Mouse (Mus musculus) layer of hippocampus, postnatal 14 days (tissue): ENCODE data around the gene Gnaq. TPM values are rescaled to one million over a fixed set of nuclear protein-coding genes. Genes with fewer than 3 reads are reported as not detected.

ENCODE experiments used
- DNase-seq, 2 experiments: peaks; one replicate each; pipeline ENCODE4 v3.0.0; 2021 to 2022; ENCODE audit warnings: low spot score in 2 of 2, mixed read lengths in 1 of 2
- total RNA-seq, 2 experiments: library from RNA; stranded (reverse); gene quantifications; 2 replicates each; pipeline ENCODE4 v1.2.3; 2021

Gnaq gene
- total RNA-seq, 2 experiments from 2014 or later = 206 TPM

GRCm38 (mm10) chr19:16189066-16189765 lies 56.6 kb downstream of the Gnaq start:
- no peak for DNase-seq

- peak in 1 of 2 experiments; percentile 36 for DNase-seq
These were observed 65.5 kb downstream of the Gnaq start for GRCm38 (mm10) chr19:16198162-16198561.

GRCm38 (mm10) chr19:16201356-16201755 lies 68.7 kb downstream of the Gnaq start:
- DNase-seq = no peak

GRCm38 (mm10) chr19:16204776-16205680 lies 72.4 kb downstream of the Gnaq start:
- no peak for DNase-seq

- no peak for DNase-seq
These were observed 77.0 kb downstream of the Gnaq start for GRCm38 (mm10) chr19:16209616-16210015.

GRCm38 (mm10) chr19:16214946-16215345 lies 82.3 kb downstream of the Gnaq start:
- DNase-seq = no peak

GRCm38 (mm10) chr19:16215430-16216016 lies 82.9 kb downstream of the Gnaq start:
- DNase-seq = no peak

GRCm38 (mm10) chr19:16219978-16220377 lies 87.3 kb downstream of the Gnaq start:
- no peak for DNase-seq

- DNase-seq = no peak
These were observed 89.9 kb downstream of the Gnaq start for GRCm38 (mm10) chr19:16222526-16222925.

- no peak for DNase-seq
These were observed 90.5 kb downstream of the Gnaq start for GRCm38 (mm10) chr19:16223126-16223525.

GRCm38 (mm10) chr19:16224831-16225230 lies 92.2 kb downstream of the Gnaq start:
- no peak for DNase-seq

- DNase-seq = no peak
These were observed 99.0 kb downstream of the Gnaq start for GRCm38 (mm10) chr19:16231584-16231983.

- no peak for DNase-seq
These were observed 103.0 kb downstream of the Gnaq start for GRCm38 (mm10) chr19:16235594-16235993.

- DNase-seq = no peak
These were observed 104.4 kb downstream of the Gnaq start for GRCm38 (mm10) chr19:16237034-16237433.

GRCm38 (mm10) chr19:16238072-16238471 lies 105.4 kb downstream of the Gnaq start:
- no peak for DNase-seq

- no peak for DNase-seq
These were observed 105.9 kb downstream of the Gnaq start for GRCm38 (mm10) chr19:16238512-16238911.

- DNase-seq = no peak
These were observed 110.1 kb downstream of the Gnaq start for GRCm38 (mm10) chr19:16242708-16243107.

GRCm38 (mm10) chr19:16249025-16249424 lies 116.4 kb downstream of the Gnaq start:
- no peak for DNase-seq

GRCm38 (mm10) chr19:16250921-16251320 lies 118.3 kb downstream of the Gnaq start:
- DNase-seq = no peak

- DNase-seq = no peak
These were observed 119.2 kb downstream of the Gnaq start for GRCm38 (mm10) chr19:16251819-16252218.

- no peak for DNase-seq
These were observed 120.1 kb downstream of the Gnaq start for GRCm38 (mm10) chr19:16252696-16253095.

GRCm38 (mm10) chr19:16254881-16255280 lies 122.2 kb downstream of the Gnaq start:
- DNase-seq = peak in 1 of 2 experiments; percentile 46
